Mouse (Mus musculus): Measurements from ENCODE around the gene Rnf121. TPM values are rescaled to one million over a fixed set of nuclear protein-coding genes. Genes with fewer than 3 reads are reported as not detected.
A peak's percentile ranks its signal among the peaks of the same experiment; 100 is the strongest.

Gene Rnf121
- polyA plus RNA-seq (2015; fragmentation: Nextera tagmentation; extraction: Ambion mirVana), result 16.5 and 17.3 TPM in 2 replicates

DNA sequence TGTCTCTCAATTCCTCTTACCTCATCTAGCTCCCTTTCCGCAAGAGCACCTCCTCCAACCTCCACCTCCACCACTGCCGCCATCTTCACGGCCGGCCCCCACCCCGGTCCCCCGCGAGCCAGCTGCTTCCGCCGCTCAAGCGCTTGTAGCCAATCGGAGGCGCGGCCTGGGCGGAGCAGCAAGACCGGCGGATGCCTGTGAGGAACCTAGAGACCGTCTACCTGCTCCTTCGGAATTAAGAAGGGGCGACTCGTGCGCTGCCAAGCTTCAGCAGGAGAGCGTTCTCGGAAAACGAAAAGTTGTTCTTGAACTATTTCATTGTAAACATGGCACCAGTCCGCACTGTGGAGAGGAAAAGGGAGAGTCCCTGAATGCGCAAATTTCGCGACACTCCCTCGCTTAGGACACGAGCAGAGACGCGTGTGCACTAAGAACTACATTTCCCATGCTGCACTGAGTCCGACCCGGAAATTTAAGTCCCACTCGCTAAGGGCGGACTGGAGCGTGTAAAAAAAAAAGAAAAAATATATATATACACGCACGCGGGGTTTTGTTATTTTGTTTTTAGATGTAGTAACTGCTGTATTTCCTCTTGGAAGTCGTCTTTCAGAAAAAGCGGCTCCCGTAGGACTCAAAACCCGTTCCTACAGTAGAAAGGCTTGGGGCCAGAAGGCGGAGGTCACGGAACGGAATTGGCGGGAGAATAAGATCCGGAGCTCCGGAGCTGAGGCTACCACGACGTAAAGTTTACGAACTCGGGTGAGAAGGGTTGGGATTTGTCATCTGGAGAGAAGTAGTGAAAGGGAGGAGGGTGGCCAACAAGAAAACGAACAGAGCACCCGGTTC, at the start of gene Rnf121, which contains the start of the genes Xndc1 and Xntrpc:
Gene Rnf121, minus strand, starts transcription at position 424 of the 846 bp plus-strand sequence.
Gene Xndc1, plus strand, starts transcription at position 466 of the 846 bp plus-strand sequence.
Gene Xntrpc, plus strand, starts transcription at position 668 of the 846 bp plus-strand sequence.
- Histone ChIP-seq H3K27ac (ENCODE audit: low read length) (peak within 1 kb of the TSS; percentile 86), H3K4me3 (ENCODE audit: low read length) (peak within 1 kb of the TSS; percentile 64), H3K27me3 (ENCODE audit: control insufficient read depth, insufficient read depth, low read length) (no peaks in the 10 kb centered on the region), H3K4me1 (ENCODE audit: control insufficient read depth, insufficient read depth, low read length) (peaks cover 12% of the 10 kb centered on the region), H3K4me2 (ENCODE audit: low read depth, low read length) (peak within 1 kb of the TSS; percentile 75), H3K36me3 (ENCODE audit: control insufficient read depth, insufficient read depth) (peaks cover 3% of the 10 kb centered on the region; the same call in 1 of the 2 replicates), H3K9me3 (replicated peaks; ENCODE audit: control insufficient read depth, low read length) (no peaks in the 10 kb centered on the region), H3K9ac (ENCODE audit: low read length) (peak within 1 kb of the TSS; percentile 72)
- WGBS, result under 1% methylated on average over 56 of the region's 56 CpGs
- ATAC-seq (replicated peaks; ENCODE audit: extremely low read depth, insufficient read depth, low FRiP score), result peak; percentile 99

DNA sequence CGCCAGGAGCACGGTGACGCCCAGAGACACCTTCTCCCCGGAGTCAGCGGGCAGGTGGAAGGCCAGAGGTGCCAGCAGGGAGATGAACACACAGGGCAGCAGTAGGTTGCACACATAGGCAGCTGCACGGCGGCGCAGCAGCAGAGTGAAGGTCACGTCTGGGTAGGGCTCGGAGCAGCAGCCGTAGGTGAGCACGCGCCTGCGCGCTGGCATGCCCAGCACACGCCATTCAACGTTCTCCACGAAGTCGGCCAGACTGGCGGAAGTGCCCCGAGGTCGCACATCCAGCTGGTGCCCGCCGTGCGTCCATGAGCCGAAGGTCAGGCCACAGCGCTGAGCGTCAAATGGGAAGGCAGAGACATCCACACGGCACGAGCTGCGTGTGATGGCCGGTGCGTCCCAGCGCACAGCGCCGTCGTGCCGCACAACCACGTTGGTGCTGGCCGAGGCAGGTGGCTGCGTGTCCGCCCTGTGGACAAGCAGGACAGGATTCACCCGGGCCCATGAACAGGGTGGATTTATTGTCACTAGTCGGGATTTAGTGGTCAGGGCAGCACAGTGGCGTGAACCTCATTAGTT, 48.0 kb upstream of the Rnf121 start:
- Histone ChIP-seq H3K4me2 (ENCODE audit: low read depth, low read length) (no peak overlapping the region), H3K9me3 (replicated peaks; ENCODE audit: control insufficient read depth, low read length) (no peaks in the 10 kb centered on the region), H3K36me3 (ENCODE audit: control insufficient read depth, insufficient read depth) (no peaks in the 10 kb centered on the region), H3K9ac (ENCODE audit: low read length) (no peak overlapping the region), H3K27me3 (ENCODE audit: control insufficient read depth, insufficient read depth, low read length) (no peaks in the 10 kb centered on the region), H3K4me3 (ENCODE audit: low read length) (no peak overlapping the region), H3K27ac (ENCODE audit: low read length) (no peak overlapping the region), H3K4me1 (ENCODE audit: control insufficient read depth, insufficient read depth, low read length) (no peaks in the 10 kb centered on the region)
- WGBS, result 70% methylated on average over 45 of the region's 45 CpGs
- no peak for ATAC-seq (replicated peaks; ENCODE audit: extremely low read depth, insufficient read depth, low FRiP score)

DNA sequence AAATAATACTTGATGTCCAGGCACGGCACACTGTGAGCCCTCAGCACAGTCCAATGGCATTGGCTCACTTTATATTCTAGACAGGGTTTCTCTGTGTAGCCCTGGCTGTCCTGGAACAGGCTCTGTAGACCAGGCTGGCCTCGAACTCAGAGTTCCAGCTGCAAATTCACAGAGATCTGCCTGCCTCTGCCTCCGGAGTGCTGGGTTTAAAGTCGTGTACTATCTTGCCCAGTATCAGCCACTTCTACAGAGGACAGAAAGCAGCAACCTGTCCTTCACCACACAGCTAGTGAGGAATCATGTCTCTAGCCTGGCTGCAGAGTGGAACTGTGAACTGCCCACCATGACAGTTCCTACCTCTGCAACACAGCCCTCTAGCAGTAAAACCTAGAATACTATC, 44.5 kb upstream of the Rnf121 start:
- no peak for ATAC-seq (replicated peaks; ENCODE audit: extremely low read depth, insufficient read depth, low FRiP score)
- H3K4me1 ChIP-seq (ENCODE audit: control insufficient read depth, insufficient read depth, low read length), result peaks cover 5% of the 10 kb centered on the region; the same call in 1 of the 2 replicates
- no peak overlapping the region for H3K9ac ChIP-seq (ENCODE audit: low read length)
- H3K27ac ChIP-seq (ENCODE audit: low read length), result no peak overlapping the region
- H3K9me3 ChIP-seq (replicated peaks; ENCODE audit: control insufficient read depth, low read length), result no peaks in the 10 kb centered on the region
- H3K36me3 ChIP-seq (ENCODE audit: control insufficient read depth, insufficient read depth), result no peaks in the 10 kb centered on the region
- H3K4me2 ChIP-seq (ENCODE audit: low read depth, low read length), result no peak overlapping the region
- WGBS, result 82% methylated on average over 4 of the region's 4 CpGs
- H3K4me3 ChIP-seq (ENCODE audit: low read length), result no peak overlapping the region
- H3K27me3 ChIP-seq (ENCODE audit: control insufficient read depth, insufficient read depth, low read length), result no peaks in the 10 kb centered on the region

DNA sequence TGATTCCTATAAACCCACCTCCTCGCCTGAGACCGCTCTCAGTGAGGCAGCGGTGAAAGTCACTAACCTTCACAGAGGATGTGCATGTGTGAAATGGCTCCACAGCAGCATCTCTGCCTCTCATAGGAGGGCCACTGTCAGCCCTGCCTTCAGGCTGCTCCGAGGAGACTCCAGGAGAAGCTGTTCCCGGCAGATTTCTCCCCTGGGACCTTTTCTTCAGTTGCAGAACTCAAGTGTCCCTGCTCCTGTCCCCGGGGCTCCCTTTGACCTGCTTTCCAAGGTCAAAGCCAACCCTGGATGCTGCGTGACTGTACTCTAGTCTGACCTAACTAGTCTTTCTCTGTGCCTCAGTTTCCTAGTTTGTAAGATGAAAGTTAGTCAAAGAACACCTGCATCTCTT, 43.9 kb upstream of the Rnf121 start, which contains the start of gene Art5:
Gene Art5, minus strand, starts transcription at position 319 of the 400 bp plus-strand sequence.
- Histone ChIP-seq H3K27ac (ENCODE audit: low read length) (no peak within 1 kb of the TSS), H3K9ac (ENCODE audit: low read length) (no peak within 1 kb of the TSS), H3K9me3 (replicated peaks; ENCODE audit: control insufficient read depth, low read length) (no peaks in the 10 kb centered on the region), H3K4me1 (ENCODE audit: control insufficient read depth, insufficient read depth, low read length) (peaks cover 5% of the 10 kb centered on the region; the same call in 1 of the 2 replicates), H3K27me3 (ENCODE audit: control insufficient read depth, insufficient read depth, low read length) (no peaks in the 10 kb centered on the region), H3K4me2 (ENCODE audit: low read depth, low read length) (no peak within 1 kb of the TSS), H3K4me3 (ENCODE audit: low read length) (no peak within 1 kb of the TSS), H3K36me3 (ENCODE audit: control insufficient read depth, insufficient read depth) (no peaks in the 10 kb centered on the region)
- no peak for ATAC-seq (replicated peaks; ENCODE audit: extremely low read depth, insufficient read depth, low FRiP score)
- 69% methylated on average over 7 of the region's 7 CpGs for WGBS

DNA sequence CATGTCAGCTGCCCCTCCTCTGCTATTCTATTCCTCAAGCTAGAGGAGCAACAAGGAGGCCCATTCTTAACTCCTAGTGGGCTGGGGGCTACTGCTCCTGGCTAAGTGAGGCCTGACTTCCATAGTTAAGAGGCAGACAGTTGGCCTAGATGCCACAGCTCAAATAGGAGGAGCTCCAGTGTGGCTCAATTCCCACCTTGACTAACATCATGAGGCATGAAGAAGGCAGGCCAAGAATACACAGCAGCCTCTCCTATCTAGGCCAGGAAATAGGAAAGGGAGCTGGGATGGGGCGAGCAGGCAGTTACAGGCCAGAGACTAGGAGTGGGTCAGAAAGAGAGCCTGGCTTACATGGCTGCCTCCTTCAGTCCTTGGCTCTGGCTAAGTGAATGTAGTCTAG, 42.9 kb upstream of the Rnf121 start:
- no peak for ATAC-seq (replicated peaks; ENCODE audit: extremely low read depth, insufficient read depth, low FRiP score)
- H3K27me3 ChIP-seq (ENCODE audit: control insufficient read depth, insufficient read depth, low read length), result no peaks in the 10 kb centered on the region

DNA sequence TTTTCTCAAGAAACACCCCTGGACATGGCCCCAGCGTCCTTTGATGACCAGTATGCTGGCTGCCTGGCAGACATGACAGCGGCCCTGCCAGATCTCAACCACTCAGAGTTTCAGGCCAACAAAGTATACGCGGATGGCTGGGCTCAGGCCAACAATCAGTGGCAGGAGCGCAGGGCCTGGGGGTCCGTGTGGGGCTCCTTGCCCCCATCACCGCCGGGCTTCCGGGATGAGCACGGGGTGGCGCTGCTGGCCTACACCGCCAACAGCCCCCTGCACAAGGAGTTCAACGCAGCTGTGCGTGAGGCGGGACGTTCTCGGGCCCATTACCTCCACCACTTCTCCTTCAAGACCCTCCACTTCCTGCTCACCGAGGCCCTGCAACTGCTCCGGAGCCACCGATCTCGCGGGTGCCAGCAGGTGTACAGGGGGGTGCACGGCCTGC, 41.5 kb upstream of the Rnf121 start:
- ATAC-seq (replicated peaks; ENCODE audit: extremely low read depth, insufficient read depth, low FRiP score), result peak; percentile 43
- 9% methylated on average over 23 of the region's 23 CpGs for WGBS
- Histone ChIP-seq H3K27me3 (ENCODE audit: control insufficient read depth, insufficient read depth, low read length) (no peaks in the 10 kb centered on the region), H3K4me1 (ENCODE audit: control insufficient read depth, insufficient read depth, low read length) (peaks cover 5% of the 10 kb centered on the region; the same call in 1 of the 2 replicates), H3K9ac (ENCODE audit: low read length) (peak overlapping the region; percentile 70), H3K4me2 (ENCODE audit: low read depth, low read length) (peak overlapping the region; percentile 70), H3K36me3 (ENCODE audit: control insufficient read depth, insufficient read depth) (no peaks in the 10 kb centered on the region), H3K4me3 (ENCODE audit: low read length) (peak overlapping the region; percentile 44), H3K9me3 (replicated peaks; ENCODE audit: control insufficient read depth, low read length) (no peaks in the 10 kb centered on the region), H3K27ac (ENCODE audit: low read length) (no peak overlapping the region)

More for the DNA sequence above, 42.9 kb upstream of the Rnf121 start:
- Histone ChIP-seq H3K9me3 (replicated peaks; ENCODE audit: control insufficient read depth, low read length) (no peaks in the 10 kb centered on the region), H3K4me2 (ENCODE audit: low read depth, low read length) (no peak overlapping the region), H3K4me1 (ENCODE audit: control insufficient read depth, insufficient read depth, low read length) (peaks cover 5% of the 10 kb centered on the region; the same call in 1 of the 2 replicates), H3K9ac (ENCODE audit: low read length) (no peak overlapping the region), H3K27ac (ENCODE audit: low read length) (no peak overlapping the region), H3K36me3 (ENCODE audit: control insufficient read depth, insufficient read depth) (no peaks in the 10 kb centered on the region), H3K4me3 (ENCODE audit: low read length) (no peak overlapping the region)
- WGBS, result 64% methylated on average over 1 of the region's 1 CpGs

DNA sequence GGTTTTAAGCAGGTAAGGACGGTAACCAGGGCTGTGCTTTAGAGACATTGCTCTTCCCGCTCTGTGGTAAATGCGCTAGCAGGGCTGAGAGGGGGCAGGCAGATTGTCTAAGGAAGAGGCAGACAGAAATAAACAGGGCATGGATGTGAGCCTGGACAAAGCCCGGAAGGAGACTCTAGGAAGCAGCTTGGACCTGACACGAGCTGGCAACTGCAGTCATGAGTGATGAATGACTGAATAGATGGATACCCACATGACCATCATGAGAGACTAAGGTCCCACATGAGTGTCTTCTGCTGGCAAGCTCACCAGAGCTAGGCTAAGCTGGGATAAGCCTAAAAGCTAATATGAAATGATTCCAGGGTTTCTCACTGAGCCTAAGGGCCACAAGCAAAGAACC, 38.9 kb upstream of the Rnf121 start:
- H3K9me3 ChIP-seq (replicated peaks; ENCODE audit: control insufficient read depth, low read length), result no peaks in the 10 kb centered on the region
- ATAC-seq (replicated peaks; ENCODE audit: extremely low read depth, insufficient read depth, low FRiP score), result no peak
- no peak overlapping the region for H3K4me3 ChIP-seq (ENCODE audit: low read length)
- no peaks in the 10 kb centered on the region for H3K27me3 ChIP-seq (ENCODE audit: control insufficient read depth, insufficient read depth, low read length)
- 57% methylated on average over 5 of the region's 5 CpGs for WGBS
- H3K4me1 ChIP-seq (ENCODE audit: control insufficient read depth, insufficient read depth, low read length), result peaks cover 22% of the 10 kb centered on the region
- H3K4me2 ChIP-seq (ENCODE audit: low read depth, low read length), result no peak overlapping the region
- H3K9ac ChIP-seq (ENCODE audit: low read length), result no peak overlapping the region
- H3K36me3 ChIP-seq (ENCODE audit: control insufficient read depth, insufficient read depth), result no peaks in the 10 kb centered on the region
- H3K27ac ChIP-seq (ENCODE audit: low read length), result no peak overlapping the region

DNA sequence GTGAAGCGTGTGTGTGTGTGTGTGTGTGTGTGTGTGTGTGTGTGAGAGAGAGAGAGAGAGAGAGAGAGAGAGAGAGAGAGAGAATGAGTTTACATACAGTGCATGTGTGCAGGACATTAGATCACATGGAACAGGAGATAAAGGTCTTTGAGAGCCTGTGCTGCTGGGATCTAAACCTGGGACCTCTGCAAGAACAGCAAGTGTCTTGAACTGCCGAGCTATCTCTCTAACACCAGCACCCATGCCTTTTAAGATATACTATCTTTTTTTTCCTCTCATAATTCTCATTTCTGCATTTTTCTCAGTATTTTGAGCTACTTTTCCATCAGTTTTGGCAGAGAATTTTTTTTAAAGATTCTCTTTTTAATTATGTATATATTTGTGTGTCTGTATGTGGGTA, 38.3 kb upstream of the Rnf121 start:
- H3K36me3 ChIP-seq (ENCODE audit: control insufficient read depth, insufficient read depth), result no peaks in the 10 kb centered on the region
- no peaks in the 10 kb centered on the region for H3K9me3 ChIP-seq (replicated peaks; ENCODE audit: control insufficient read depth, low read length)
- no peak overlapping the region for H3K4me3 ChIP-seq (ENCODE audit: low read length)
- no peak overlapping the region for H3K9ac ChIP-seq (ENCODE audit: low read length)
- H3K4me1 ChIP-seq (ENCODE audit: control insufficient read depth, insufficient read depth, low read length), result peaks cover 22% of the 10 kb centered on the region
- H3K27ac ChIP-seq (ENCODE audit: low read length), result no peak overlapping the region
- H3K4me2 ChIP-seq (ENCODE audit: low read depth, low read length), result no peak overlapping the region
- 58% methylated on average over 2 of the region's 2 CpGs for WGBS
- no peak for ATAC-seq (replicated peaks; ENCODE audit: extremely low read depth, insufficient read depth, low FRiP score)
- H3K27me3 ChIP-seq (ENCODE audit: control insufficient read depth, insufficient read depth, low read length), result no peaks in the 10 kb centered on the region

DNA sequence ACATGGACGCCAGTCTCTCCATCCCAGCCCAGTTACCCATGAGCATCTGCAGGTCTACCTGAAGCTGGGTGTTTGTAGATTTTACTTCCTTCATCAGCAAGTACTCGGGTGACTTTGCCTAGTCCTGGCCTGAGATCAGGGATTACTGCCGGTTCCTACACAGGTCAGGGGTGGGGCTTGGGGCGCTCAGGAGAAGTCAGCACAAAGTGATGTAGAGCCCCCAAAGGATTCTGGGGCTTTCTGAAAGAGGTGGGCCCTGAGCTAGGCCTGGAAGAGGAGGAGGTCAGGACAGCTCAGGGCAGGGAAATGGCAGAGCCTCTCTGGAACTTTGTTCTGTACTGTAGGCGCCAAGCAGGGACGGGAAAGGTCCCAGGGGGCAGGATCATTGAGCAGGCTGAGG, 37.4 kb upstream of the Rnf121 start:
- Histone ChIP-seq H3K27me3 (ENCODE audit: control insufficient read depth, insufficient read depth, low read length) (no peaks in the 10 kb centered on the region), H3K27ac (ENCODE audit: low read length) (no peak overlapping the region), H3K4me1 (ENCODE audit: control insufficient read depth, insufficient read depth, low read length) (peaks cover 22% of the 10 kb centered on the region), H3K4me2 (ENCODE audit: low read depth, low read length) (no peak overlapping the region), H3K36me3 (ENCODE audit: control insufficient read depth, insufficient read depth) (no peaks in the 10 kb centered on the region), H3K9ac (ENCODE audit: low read length) (no peak overlapping the region), H3K9me3 (replicated peaks; ENCODE audit: control insufficient read depth, low read length) (no peaks in the 10 kb centered on the region), H3K4me3 (ENCODE audit: low read length) (no peak overlapping the region)
- ATAC-seq (replicated peaks; ENCODE audit: extremely low read depth, insufficient read depth, low FRiP score), result no peak
- WGBS, result 51% methylated on average over 6 of the region's 6 CpGs
